Mouse (Mus musculus) intestine, postnatal 0 days (tissue): ENCODE results near the gene Fam102a. TPM values are rescaled to one million over a fixed set of nuclear protein-coding genes. Genes with fewer than 3 reads are reported as not detected.

Experiments used
- ATAC-seq: fragments of 200-750 bp; cut with Nextera tagmentation; 2 replicates; pipeline ENCODE4 v1.8.0; 2017; ENCODE audit warnings: mild to moderate bottlenecking, moderate TSS enrichment, moderate library complexity
- H3K27ac ChIP-seq: fragments of 300-500 bp; sonication (generic); 2 replicates; pipeline ENCODE4 v1.5.1; 2014; ENCODE audit warnings: mild to moderate bottlenecking, low read depth, low read length, moderate library complexity
- H3K27me3 ChIP-seq: fragments of 300-500 bp; sonication (generic); replicated peaks from 2 replicates; pipeline ENCODE4 v1.6.1; 2014; ENCODE audit warnings: low read length, mixed read lengths; ENCODE audit not compliant: control insufficient read depth, insufficient read depth
- H3K36me3 ChIP-seq: fragments of 300-500 bp; sonication (generic); 2 replicates; pipeline ENCODE4 v1.6.1; 2014; ENCODE audit warnings: mild to moderate bottlenecking, moderate library complexity; ENCODE audit not compliant: control insufficient read depth, insufficient read depth
- H3K4me1 ChIP-seq: fragments of 300-500 bp; sonication (generic); replicated peaks from 2 replicates; pipeline ENCODE4 v1.6.1; 2014; ENCODE audit warnings: antibody characterized with exemption, low read length, mixed read lengths; ENCODE audit not compliant: control insufficient read depth, insufficient read depth
- H3K4me2 ChIP-seq: fragments of 300-500 bp; sonication (generic); replicated peaks from 2 replicates; pipeline ENCODE4 v1.6.1; 2014; ENCODE audit warnings: low read depth, mild to moderate bottlenecking, moderate library complexity
- H3K4me3 ChIP-seq: fragments of 300-500 bp; sonication (generic); 2 replicates; pipeline ENCODE4 v1.5.1; 2014; ENCODE audit warnings: low read depth, low read length
- H3K9ac ChIP-seq: fragments of 300-500 bp; sonication (generic); 2 replicates; pipeline ENCODE4 v1.6.1; 2014; ENCODE audit warnings: mild to moderate bottlenecking, low read depth, low read length
- H3K9me3 ChIP-seq: fragments of 300-500 bp; sonication (generic); 2 replicates; pipeline ENCODE4 v1.6.1; 2016; ENCODE audit warnings: mixed run types; ENCODE audit not compliant: control insufficient read depth
- CTCF ChIP-seq: sonication (generic); IDR thresholded peaks from 2 replicates; pipeline ENCODE4 v1.5.1; 2016; ENCODE audit warnings: low read depth, mild to moderate bottlenecking, control low read depth, antibody characterized with exemption, moderate library complexity
- WGBS: fragments of 180-500 bp; shearing (Covaris S2); extraction: QIAGEN DNeasy Blood & Tissue Kit; methylation state at CpG from one replicate; pipeline ENCODE4 v1.1.7; 2014; 5-methylcytosine and 5-hydroxymethylcytosine counted together
- polyA plus RNA-seq: library from polyadenylated mRNA; unstranded; fragments of >200 nt; fragmentation: Nextera tagmentation; extraction: Ambion mirVana; gene quantifications from 2 replicates; pipeline ENCODE4 v1.2.1, GENCODE M21; 2015

The Fam102a gene
- polyA plus RNA-seq, 1 experiment from 2014 or later = 18.0 TPM

- peak overlapping the region; percentile 100 for H3K27ac ChIP-seq
- ATAC-seq = no peak
- H3K4me2 ChIP-seq = peak overlapping the region; percentile 88
- peak overlapping the region; percentile 91; the same call in 1 of the 2 replicates for H3K9ac ChIP-seq
- H3K27me3 ChIP-seq = no peaks in the 10 kb centered on the region
- TF ChIP-seq CTCF = no peak
- no peaks in the 10 kb centered on the region for H3K9me3 ChIP-seq
- no peaks in the 10 kb centered on the region for H3K36me3 ChIP-seq
- 7% methylated on average over 13 of the region's 13 CpGs for WGBS
- 0 out of 2 replicates have a peak, but pooled peaks cover 11% of the 10 kb centered on the region for H3K4me1 ChIP-seq
- peak overlapping the region; percentile 91 for H3K4me3 ChIP-seq
These were observed 935 bp upstream of the Fam102a start for GRCm38 (mm10) chr2:32534061-32534732.

- WGBS = under 1% methylated on average over 53 of the region's 56 CpGs
- H3K4me3 ChIP-seq = peak overlapping the region; percentile 91
- peak; percentile 85 for ATAC-seq
- H3K27ac ChIP-seq = peak overlapping the region; percentile 100
- peak overlapping the region; percentile 88 for H3K4me2 ChIP-seq
- no peaks in the 10 kb centered on the region for H3K36me3 ChIP-seq
- peak overlapping the region; percentile 91 for H3K9ac ChIP-seq
- TF ChIP-seq CTCF = no peak
- peaks cover 11% of the 10 kb centered on the region; the same call in 1 of the 2 replicates for H3K4me1 ChIP-seq
- H3K27me3 ChIP-seq = no peaks in the 10 kb centered on the region
- H3K9me3 ChIP-seq = no peaks in the 10 kb centered on the region
These were observed 414 bp downstream of the Fam102a start for GRCm38 (mm10) chr2:32535501-32535991.

- peaks cover 10% of the 10 kb centered on the region; the same call in 1 of the 2 replicates for H3K4me1 ChIP-seq
- peak overlapping the region; percentile 88 for H3K4me2 ChIP-seq
- H3K27me3 ChIP-seq = no peaks in the 10 kb centered on the region
- H3K27ac ChIP-seq = peak overlapping the region; percentile 100
- 1% methylated on average over 14 of the region's 14 CpGs for WGBS
- peak overlapping the region; percentile 91 for H3K4me3 ChIP-seq
- no peaks in the 10 kb centered on the region for H3K9me3 ChIP-seq
- TF ChIP-seq CTCF = no peak
- no peak for ATAC-seq
- peak overlapping the region; percentile 91 for H3K9ac ChIP-seq
- H3K36me3 ChIP-seq = no peaks in the 10 kb centered on the region
These were observed 1.0 kb downstream of the Fam102a start for GRCm38 (mm10) chr2:32536086-32536633.

GRCm38 (mm10) chr2:32536634-32537359 lies 1.7 kb downstream of the Fam102a start:
- peak; percentile 55 for TF ChIP-seq CTCF
- WGBS = 7% methylated on average over 11 of the region's 11 CpGs
- peak overlapping the region; percentile 91 for H3K9ac ChIP-seq
- ATAC-seq = no peak
- H3K4me2 ChIP-seq = peak overlapping the region; percentile 88
- H3K27me3 ChIP-seq = no peaks in the 10 kb centered on the region
- H3K9me3 ChIP-seq = no peaks in the 10 kb centered on the region
- H3K4me3 ChIP-seq = peak overlapping the region; percentile 91
- H3K4me1 ChIP-seq = peaks cover 15% of the 10 kb centered on the region; the same call in 1 of the 2 replicates
- H3K27ac ChIP-seq = peak overlapping the region; percentile 100
- H3K36me3 ChIP-seq = no peaks in the 10 kb centered on the region

- Histone ChIP-seq H3K9me3 (no peaks in the 10 kb centered on the region), H3K27ac (peak overlapping the region; percentile 71), H3K4me2 (peak overlapping the region; percentile 88), H3K9ac (peak overlapping the region; percentile 91), H3K36me3 (no peaks in the 10 kb centered on the region), H3K4me3 (peak overlapping the region; percentile 91), H3K27me3 (no peaks in the 10 kb centered on the region), H3K4me1 (peaks cover 17% of the 10 kb centered on the region; the same call in 1 of the 2 replicates)
- no peak for TF ChIP-seq CTCF
- 11% methylated on average over 9 of the region's 9 CpGs for WGBS
- no peak for ATAC-seq
These were observed 2.3 kb downstream of the Fam102a start for GRCm38 (mm10) chr2:32537360-32537905.

GRCm38 (mm10) chr2:32537941-32538340 lies 2.8 kb downstream of the Fam102a start:
- H3K27ac ChIP-seq = peak overlapping the region; percentile 71
- H3K4me3 ChIP-seq = peak overlapping the region; percentile 91
- 52% methylated on average over 5 of the region's 5 CpGs for WGBS
- peak overlapping the region; percentile 91; the same call in 1 of the 2 replicates for H3K9ac ChIP-seq
- H3K4me2 ChIP-seq = peak overlapping the region; percentile 88
- no peaks in the 10 kb centered on the region for H3K9me3 ChIP-seq
- no peaks in the 10 kb centered on the region for H3K27me3 ChIP-seq
- no peak for TF ChIP-seq CTCF
- no peak for ATAC-seq
- H3K36me3 ChIP-seq = no peaks in the 10 kb centered on the region
- H3K4me1 ChIP-seq = peaks cover 17% of the 10 kb centered on the region; the same call in 1 of the 2 replicates
